Comparison of ENCODE assay signal across 21 mouse cellular contexts in genomic region chr2:132672121-132672520, GRCm38 (mm10). TPM values are rescaled to one million over a fixed set of nuclear protein-coding genes. Genes with fewer than 3 reads are reported as not detected.
DNase-seq lines count a peak whose midpoint lies in the region; ATAC-seq lines count a peak whose summit lies in the region.
"Had no signal": no experiment of that assay in that cellular context is flagged by ENCODE, and none has a peak within 500 bp of the region (broad histone marks: within the 10 kb centered on the region; RNA-seq: fewer than 3 reads in every experiment).

No protein-coding gene starts in this region.

- DNase-seq in frontal cortex, adult 2 months (ENCODE audit: extremely low spot score in 1 of 2, low spot score in 1 of 2), result no peak
- DNase-seq in heart, adult 11 months, result peak; percentile 25
- DNase-seq in heart, postnatal 4 days, result no peak
- peak; percentile 52 for DNase-seq in brain, adult 2 months (ENCODE audit: low read depth, low spot score)
- DNase-seq in telencephalon, adult 2 months (ENCODE audit: low read depth, low spot score), result peak; percentile 51
- no peak for DNase-seq in left cerebral cortex, adult 18-20 months (ENCODE audit: low spot score in 2 of 2)
- DNase-seq: adrenal gland, adult 2 months; adrenal gland, adult 8-10 months; adrenal gland, postnatal 10 days; adrenal gland, postnatal 14 days; adrenal gland, postnatal 25 days; adrenal gland, postnatal 36 days; B cell, adult 2 months; cerebellum, adult 11 months; cerebellum, adult 11-12 months; cerebellum, adult 18-20 months had no signal

- ATAC-seq in frontal cortex, adult (ENCODE audit: low TSS enrichment), result peak; percentile 95
- no peak for ATAC-seq in inflammation-experienced regulatory T-cells, adult 6 months
- ATAC-seq: activated CD4-positive, CD25-positive, alpha-beta regulatory T cell, adult 4 months; CD4-positive, CD25-positive, alpha-beta regulatory T cell, adult 4 months; Patski had no signal

RNA-seq across cellular contexts. Expression of gene Shld1, which starts 14.6 kb away (rescaled TPM):
- polyA plus RNA-seq in frontal cortex, adult 2 months (2012; rRNA removed), result 20.7 and 21.4 TPM in 2 replicates
- total RNA-seq in heart, postnatal 4 days (2021), result 1 to 10 TPM; 5.3 to 7.4 TPM
- total RNA-seq in left cerebral cortex, adult 18-20 months (2021), result 1 to 10 TPM; 7.9 to 8.7 TPM
- polyA plus RNA-seq in inflammation-experienced regulatory T-cells, adult 6 months (2017; shearing (Covaris generic)), result 10 to 100 TPM; 14.9 to 43.3 (median 35.0) TPM

Comparison
In these comparisons a context has a peak if more than half of its experiments do, and no peak if none do; other contexts are left out.
1. DNase-seq: peak in heart, adult 11 months (single experiment), brain, adult 2 months (single experiment) and telencephalon, adult 2 months (single experiment); none in frontal cortex, adult 2 months (0 of 2), heart, postnatal 4 days (single experiment) and left cerebral cortex, adult 18-20 months (0 of 2).